Mouse (Mus musculus) neural tube, embryonic 11.5 days (tissue): ENCODE data around the gene Mdp1. TPM values are rescaled to one million over a fixed set of nuclear protein-coding genes. Genes with fewer than 3 reads are reported as not detected.
A peak's percentile ranks its signal among the peaks of the same experiment; 100 is the strongest.

Experiments used
- ATAC-seq: fragments of 200-750 bp; cut with Nextera tagmentation; 2 replicates; pipeline ENCODE4 v1.8.0; 2017; ENCODE audit warnings: moderate number of reproducible peaks, mild to moderate bottlenecking, moderate TSS enrichment, moderate library complexity; ENCODE audit not compliant: insufficient read depth, low FRiP score, low TSS enrichment
- DNase-seq: peaks from one replicate; pipeline ENCODE4 v3.0.0-alpha.2; 2015; ENCODE audit warnings: low spot score
- H3K27ac ChIP-seq: fragments of 300-500 bp; sonication (generic); 2 replicates; pipeline ENCODE4 v1.5.1; 2014; ENCODE audit warnings: low read depth, mild to moderate bottlenecking, low read length
- H3K27me3 ChIP-seq: fragments of 300-500 bp; sonication (generic); 2 replicates; pipeline ENCODE4 v1.6.1; 2014; ENCODE audit warnings: mild to moderate bottlenecking, low read length, mixed read lengths; ENCODE audit not compliant: control insufficient read depth, insufficient read depth
- H3K36me3 ChIP-seq: fragments of 300-500 bp; sonication (generic); 2 replicates; pipeline ENCODE4 v1.6.1; 2014; ENCODE audit warnings: mild to moderate bottlenecking, low read length, moderate library complexity, mixed read lengths; ENCODE audit not compliant: control insufficient read depth, insufficient read depth
- H3K4me1 ChIP-seq: fragments of 300-500 bp; sonication (generic); 2 replicates; pipeline ENCODE4 v1.6.1; 2014; ENCODE audit warnings: low read length, mixed read lengths; ENCODE audit not compliant: control insufficient read depth, insufficient read depth
- H3K4me2 ChIP-seq: fragments of 300-500 bp; sonication (generic); 2 replicates; pipeline ENCODE4 v1.6.1; 2014; ENCODE audit warnings: low read depth, mild to moderate bottlenecking, moderate library complexity
- H3K4me3 ChIP-seq: fragments of 300-500 bp; sonication (generic); 2 replicates; pipeline ENCODE4 v1.5.1; 2014; ENCODE audit warnings: low read depth, low read length
- H3K9ac ChIP-seq: fragments of 300-500 bp; sonication (generic); 2 replicates; pipeline ENCODE4 v1.6.1; 2014; ENCODE audit warnings: mild to moderate bottlenecking, low read length
- H3K9me3 ChIP-seq: fragments of 300-500 bp; sonication (generic); 2 replicates; pipeline ENCODE4 v1.6.1; 2016; ENCODE audit warnings: low read length; ENCODE audit not compliant: control insufficient read depth
- WGBS: fragments of 180-500 bp; shearing (Covaris S2); extraction: QIAGEN DNeasy Blood & Tissue Kit; methylation state at CpG from one replicate; pipeline ENCODE4 v1.1.7; 2014; 5-methylcytosine and 5-hydroxymethylcytosine counted together
- polyA plus RNA-seq: library from polyadenylated mRNA; unstranded; fragments of >200 nt; fragmentation: Nextera tagmentation; extraction: Ambion mirVana; gene quantifications from 2 replicates; pipeline ENCODE4 v1.2.1, GENCODE M21; 2014

The Mdp1 gene
- polyA plus RNA-seq, 1 experiment from 2014 or later: 65.7 TPM

DNA sequence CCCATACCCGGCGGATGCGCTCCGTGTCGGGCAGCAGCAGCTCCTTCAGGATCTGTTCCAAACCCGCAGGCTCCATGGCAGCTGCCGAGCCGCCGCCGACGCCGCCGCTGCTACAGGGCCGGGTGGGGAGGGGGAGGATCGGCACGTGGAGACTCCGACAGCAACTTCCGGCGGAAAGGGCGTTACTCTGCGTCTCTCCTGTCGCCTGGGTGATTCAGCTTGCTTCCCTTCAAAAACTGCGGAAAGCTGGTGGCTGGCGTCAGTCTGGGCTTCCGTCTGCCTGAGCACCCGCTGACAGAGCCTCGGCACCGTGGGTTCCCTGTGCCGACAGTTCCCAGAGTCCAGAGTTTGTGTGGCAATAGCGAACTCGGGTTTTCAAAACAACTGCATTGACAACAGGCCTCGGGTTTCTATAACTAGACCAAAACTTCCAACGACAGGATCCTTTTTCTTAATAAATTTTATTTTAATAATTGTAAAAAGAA lies 24.7 kb downstream of the Mdp1 start, which contains the start of gene Ipo4:
Ipo4 (minus strand) TSS at position 435 of the 485 bp plus-strand sequence.
- DNase-seq (peak; percentile 90), ATAC-seq (peak; percentile 75; the same call in 1 of the 2 replicates)
- Histone ChIP-seq H3K9me3 (no peaks in the 10 kb centered on the region), H3K4me3 (peak within 1 kb of the TSS; percentile 63), H3K27ac (no peak within 1 kb of the TSS), H3K27me3 (no peaks in the 10 kb centered on the region), H3K36me3 (peaks cover 13% of the 10 kb centered on the region), H3K4me2 (peak within 1 kb of the TSS; percentile 65), H3K9ac (peak within 1 kb of the TSS; percentile 65), H3K4me1 (peaks cover 4% of the 10 kb centered on the region)
- WGBS: 2% methylated on average over 26 of the region's 33 CpGs

DNA sequence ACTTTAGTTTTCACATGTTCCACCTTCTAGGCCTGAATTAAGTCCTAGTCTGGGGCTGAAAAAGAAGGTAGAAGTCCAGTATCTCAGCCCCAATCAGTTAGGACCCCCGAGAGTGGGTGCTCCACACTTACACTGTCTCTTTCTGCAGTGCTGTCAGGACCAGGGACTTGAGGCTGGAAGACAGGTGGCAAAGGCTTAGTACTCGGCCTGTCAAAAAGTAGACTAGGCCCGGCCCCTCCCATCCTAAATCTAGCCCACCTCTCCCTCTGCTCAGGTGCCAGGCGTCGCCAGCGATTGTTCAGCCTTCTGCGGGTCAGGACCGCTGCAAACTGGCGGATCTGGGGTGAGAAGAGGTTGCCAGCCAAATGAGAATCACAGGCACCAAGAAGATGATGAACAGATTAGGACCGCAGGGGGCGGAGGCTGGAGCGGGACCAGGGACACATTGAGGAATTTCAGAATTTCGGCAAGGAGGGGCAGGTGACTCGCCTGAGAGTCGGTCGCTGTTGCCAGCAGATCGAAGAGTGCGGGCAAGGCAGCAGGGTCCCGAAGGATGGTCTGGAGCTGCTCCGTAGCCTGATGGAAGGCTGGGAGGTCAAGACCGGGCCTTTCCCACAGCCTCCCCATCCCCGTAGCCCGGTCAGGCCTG lies 25.3 kb downstream of the Mdp1 start:
- Histone ChIP-seq H3K36me3 (peaks cover 17% of the 10 kb centered on the region), H3K27me3 (no peaks in the 10 kb centered on the region)

DNA sequence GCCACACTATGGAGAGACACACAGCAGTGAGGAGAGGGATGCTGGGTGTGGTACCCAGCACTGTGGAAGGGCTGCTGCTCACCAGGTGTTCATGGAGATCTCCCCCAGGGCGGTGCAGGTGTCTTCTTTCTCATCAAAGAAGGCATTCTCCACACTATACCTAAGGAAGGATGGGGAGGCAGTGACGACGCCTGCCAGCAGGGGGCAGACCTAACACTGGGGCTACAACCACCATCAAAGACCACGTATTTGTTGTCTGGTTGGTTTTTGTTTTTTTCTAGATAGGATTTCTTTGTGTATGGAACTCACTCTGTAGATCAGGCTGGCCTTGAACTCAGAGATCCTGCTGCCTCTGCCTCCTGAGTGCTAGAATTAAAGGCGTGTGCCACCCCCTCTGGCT lies 31.0 kb downstream of the Mdp1 start:
- Histone ChIP-seq H3K27ac (no peak overlapping the region), H3K4me3 (no peak overlapping the region), H3K4me1 (no peaks in the 10 kb centered on the region), H3K9me3 (no peaks in the 10 kb centered on the region), H3K36me3 (peaks cover 33% of the 10 kb centered on the region), H3K9ac (no peak overlapping the region), H3K27me3 (no peaks in the 10 kb centered on the region), H3K4me2 (no peak overlapping the region)
- WGBS: 50% methylated on average over 5 of the region's 5 CpGs
- DNase-seq: no peak
- ATAC-seq: no peak

More for the DNA sequence above, 25.3 kb downstream of the Mdp1 start:
- H3K9ac ChIP-seq: peak overlapping the region; percentile 65
- DNase-seq: no peak
- H3K4me3 ChIP-seq: peak overlapping the region; percentile 63
- ATAC-seq: peak; percentile 49
- H3K4me2 ChIP-seq: peak overlapping the region; percentile 65
- H3K9me3 ChIP-seq: no peaks in the 10 kb centered on the region
- 3% methylated on average over 23 of the region's 23 CpGs for WGBS
- peaks cover 4% of the 10 kb centered on the region for H3K4me1 ChIP-seq
- no peak overlapping the region for H3K27ac ChIP-seq

DNA sequence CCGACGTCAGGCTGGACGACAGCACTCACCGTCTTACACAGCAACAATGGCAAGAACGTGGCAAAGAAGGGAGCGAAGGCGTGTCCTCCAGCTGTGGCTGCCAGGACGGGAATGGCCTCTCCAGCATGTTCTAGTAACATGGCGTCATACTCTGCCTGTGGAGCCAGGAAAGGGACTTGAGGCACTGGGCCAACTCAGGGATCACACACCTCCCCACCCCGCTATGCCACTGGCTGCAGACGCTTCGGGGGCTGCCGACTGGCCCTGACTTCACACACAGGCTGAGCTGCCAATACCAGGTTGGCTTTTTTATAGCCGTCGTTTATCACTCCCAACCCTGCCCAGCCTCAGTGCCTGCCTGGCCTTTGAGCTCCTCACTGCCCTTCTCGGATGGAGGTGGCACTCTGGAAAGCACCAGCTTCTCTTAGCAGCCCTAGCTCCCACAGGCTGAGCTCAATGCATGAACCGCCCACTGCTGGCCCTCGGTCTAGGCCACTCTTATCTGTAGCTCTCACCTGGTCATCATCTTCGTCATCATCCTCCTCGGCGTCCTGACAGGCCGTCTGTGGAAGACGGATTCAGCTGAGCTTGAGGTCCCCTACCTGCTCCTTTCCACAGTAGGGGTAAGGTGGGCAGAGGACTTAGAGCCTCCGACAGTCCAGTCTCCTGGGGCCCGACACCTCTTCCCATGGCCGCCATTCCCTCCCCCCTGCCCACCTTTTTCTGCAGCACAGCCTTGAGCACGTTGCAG lies 32.1 kb downstream of the Mdp1 start:
- no peak for ATAC-seq
- Histone ChIP-seq H3K9me3 (no peaks in the 10 kb centered on the region), H3K4me2 (no peak overlapping the region), H3K27ac (no peak overlapping the region), H3K9ac (no peak overlapping the region), H3K36me3 (peaks cover 29% of the 10 kb centered on the region), H3K4me1 (no peaks in the 10 kb centered on the region), H3K4me3 (no peak overlapping the region), H3K27me3 (no peaks in the 10 kb centered on the region)
- WGBS: 83% methylated on average over 27 of the region's 27 CpGs
- DNase-seq: no peak

GRCm38 (mm10) chr14:55618486-55619195 lies 41.7 kb downstream of the Mdp1 start:
- H3K27me3 ChIP-seq: no peaks in the 10 kb centered on the region
- no peaks in the 10 kb centered on the region; the same call in 1 of the 2 replicates for H3K4me1 ChIP-seq
- ATAC-seq: no peak
- DNase-seq: no peak
- 52% methylated on average over 22 of the region's 22 CpGs for WGBS
- peak overlapping the region; percentile 10; the same call in 1 of the 2 replicates for H3K9ac ChIP-seq
- peak overlapping the region; percentile 27 for H3K4me3 ChIP-seq
- no peaks in the 10 kb centered on the region for H3K36me3 ChIP-seq
- H3K9me3 ChIP-seq: no peaks in the 10 kb centered on the region
- H3K4me2 ChIP-seq: peak overlapping the region; percentile 37
- 0 out of 2 replicates have a peak overlapping the region, but pooled peaks have one; percentile 6 for H3K27ac ChIP-seq

- H3K4me1 ChIP-seq: no peaks in the 10 kb centered on the region; the same call in 1 of the 2 replicates
- H3K9me3 ChIP-seq: no peaks in the 10 kb centered on the region
- DNase-seq (peak; percentile 67), ATAC-seq (peak; percentile 81)
- H3K9ac ChIP-seq: peak within 1 kb of the TSS; percentile 10; the same call in 1 of the 2 replicates
- H3K36me3 ChIP-seq: no peaks in the 10 kb centered on the region
- WGBS: 29% methylated on average over 21 of the region's 21 CpGs
- peak within 1 kb of the TSS; percentile 37 for H3K4me2 ChIP-seq
- H3K4me3 ChIP-seq: peak within 1 kb of the TSS; percentile 27
- no peaks in the 10 kb centered on the region for H3K27me3 ChIP-seq
- H3K27ac ChIP-seq: 0 out of 2 replicates have a peak within 1 kb of the TSS, but pooled peaks have one; percentile 6
Measured at GRCm38 (mm10) chr14:55617822-55618221, 42.5 kb downstream of the Mdp1 start, which contains the start of gene Rec8. Gene Rec8, plus strand, starts transcription at chr14:55618037.

- Histone ChIP-seq H3K36me3 (no peaks in the 10 kb centered on the region), H3K27me3 (no peaks in the 10 kb centered on the region), H3K9me3 (no peaks in the 10 kb centered on the region), H3K4me3 (no peak overlapping the region), H3K27ac (no peak overlapping the region), H3K4me2 (no peak overlapping the region), H3K9ac (no peak overlapping the region), H3K4me1 (no peaks in the 10 kb centered on the region; the same call in 1 of the 2 replicates)
- 93% methylated on average over 2 of the region's 2 CpGs for WGBS
- no peak for DNase-seq
- ATAC-seq: no peak
Measured at GRCm38 (mm10) chr14:55616844-55617243, 43.5 kb downstream of the Mdp1 start.

- no peak overlapping the region for H3K4me2 ChIP-seq
- H3K27ac ChIP-seq: no peak overlapping the region
- H3K9me3 ChIP-seq: no peaks in the 10 kb centered on the region
- DNase-seq (no peak), ATAC-seq (no peak)
- H3K36me3 ChIP-seq: no peaks in the 10 kb centered on the region
- no peaks in the 10 kb centered on the region for H3K27me3 ChIP-seq
- H3K4me3 ChIP-seq: no peak overlapping the region
- no peak overlapping the region for H3K9ac ChIP-seq
- no peaks in the 10 kb centered on the region; the same call in 1 of the 2 replicates for H3K4me1 ChIP-seq
- WGBS: 53% methylated on average over 2 of the region's 2 CpGs
Measured at GRCm38 (mm10) chr14:55615876-55616275, 44.4 kb downstream of the Mdp1 start.
